Mouse (Mus musculus): ENCODE measurements around the gene Prickle1. TPM values are rescaled to one million over a fixed set of nuclear protein-coding genes. Genes with fewer than 3 reads are reported as not detected.

Gene Prickle1
- polyA plus RNA-seq, 1 experiment from 2014 or later: 42.0 TPM

GRCm38 (mm10) chr15:93570881-93571495 is 24.7 kb downstream of the Prickle1 start:
- ATAC-seq (ENCODE audit: insufficient number of reproducible peaks, low FRiP score, low TSS enrichment, low read depth): no peak
- Histone ChIP-seq H3K27me3 (no peaks in the 10 kb centered on the region), H3K9ac (no peak overlapping the region), H3K4me2 (no peak overlapping the region), H3K36me3 (0 out of 2 replicates have a peak, but pooled peaks cover 5% of the 10 kb centered on the region), H3K27ac (no peak overlapping the region), H3K4me1 (peaks cover 48% of the 10 kb centered on the region), H3K9me3 (no peaks in the 10 kb centered on the region), H3K4me3 (no peak overlapping the region)
- WGBS: 58% methylated on average over 11 of the region's 11 CpGs

GRCm38 (mm10) chr15:93568911-93569310 is 26.8 kb downstream of the Prickle1 start:
- WGBS: 17% methylated on average over 3 of the region's 3 CpGs
- H3K4me2 ChIP-seq: no peak overlapping the region
- no peak overlapping the region for H3K4me3 ChIP-seq
- no peaks in the 10 kb centered on the region for H3K27me3 ChIP-seq
- H3K36me3 ChIP-seq: no peaks in the 10 kb centered on the region; the same call in 1 of the 2 replicates
- H3K9me3 ChIP-seq: no peaks in the 10 kb centered on the region
- peak; percentile 69; the same call in 1 of the 2 replicates for ATAC-seq (ENCODE audit: insufficient number of reproducible peaks, low FRiP score, low TSS enrichment, low read depth)
- peak overlapping the region; percentile 71 for H3K27ac ChIP-seq
- peaks cover 43% of the 10 kb centered on the region for H3K4me1 ChIP-seq
- no peak overlapping the region for H3K9ac ChIP-seq

GRCm38 (mm10) chr15:93567546-93568307 is 28.0 kb downstream of the Prickle1 start:
- Histone ChIP-seq H3K9me3 (no peaks in the 10 kb centered on the region), H3K4me3 (no peak overlapping the region), H3K4me2 (no peak overlapping the region), H3K27ac (peak overlapping the region; percentile 59; the same call in 1 of the 2 replicates), H3K36me3 (no peaks in the 10 kb centered on the region; the same call in 1 of the 2 replicates), H3K4me1 (peaks cover 49% of the 10 kb centered on the region), H3K27me3 (no peaks in the 10 kb centered on the region), H3K9ac (no peak overlapping the region)
- WGBS: 26% methylated on average over 14 of the region's 14 CpGs
- ATAC-seq (ENCODE audit: insufficient number of reproducible peaks, low FRiP score, low TSS enrichment, low read depth): 0 out of 2 replicates have a peak, but pooled peaks have one; percentile 53

- Histone ChIP-seq H3K36me3 (peaks cover 10% of the 10 kb centered on the region; the same call in 1 of the 2 replicates), H3K4me2 (no peak overlapping the region), H3K4me3 (no peak overlapping the region), H3K27ac (no peak overlapping the region), H3K9ac (no peak overlapping the region), H3K9me3 (no peaks in the 10 kb centered on the region), H3K4me1 (peaks cover 43% of the 10 kb centered on the region), H3K27me3 (no peaks in the 10 kb centered on the region)
- ATAC-seq (ENCODE audit: insufficient number of reproducible peaks, low FRiP score, low TSS enrichment, low read depth): no peak
- WGBS: 52% methylated on average over 5 of the region's 5 CpGs
These were observed 32.2 kb downstream of the Prickle1 start for GRCm38 (mm10) chr15:93563491-93563890.

- Histone ChIP-seq H3K27me3 (no peaks in the 10 kb centered on the region), H3K27ac (no peak overlapping the region), H3K36me3 (peaks cover 12% of the 10 kb centered on the region; the same call in 1 of the 2 replicates), H3K4me3 (no peak overlapping the region), H3K4me1 (peaks cover 27% of the 10 kb centered on the region), H3K4me2 (no peak overlapping the region), H3K9ac (no peak overlapping the region), H3K9me3 (no peaks in the 10 kb centered on the region)
- ATAC-seq (ENCODE audit: insufficient number of reproducible peaks, low FRiP score, low TSS enrichment, low read depth): no peak
- 57% methylated on average over 6 of the region's 6 CpGs for WGBS
These were observed 34.2 kb downstream of the Prickle1 start for GRCm38 (mm10) chr15:93561540-93561939.

GRCm38 (mm10) chr15:93558421-93558820 is 37.3 kb downstream of the Prickle1 start:
- H3K27ac ChIP-seq: no peak overlapping the region

GRCm38 (mm10) chr15:93555719-93556118 is 40.0 kb downstream of the Prickle1 start:
- Histone ChIP-seq H3K36me3 (peaks cover 6% of the 10 kb centered on the region; the same call in 1 of the 2 replicates), H3K9me3 (no peaks in the 10 kb centered on the region), H3K4me3 (no peak overlapping the region), H3K4me1 (peaks cover 27% of the 10 kb centered on the region), H3K9ac (no peak overlapping the region), H3K27me3 (no peaks in the 10 kb centered on the region), H3K4me2 (no peak overlapping the region), H3K27ac (no peak overlapping the region)
- 59% methylated on average over 8 of the region's 8 CpGs for whole genome bisulfite sequencing
- ATAC-seq (ENCODE audit: insufficient number of reproducible peaks, low FRiP score, low TSS enrichment, low read depth): no peak

More at GRCm38 (mm10) chr15:93558421-93558820, 37.3 kb downstream of the Prickle1 start:
- no peak overlapping the region for H3K4me3 ChIP-seq
- H3K27me3 ChIP-seq: no peaks in the 10 kb centered on the region
- no peaks in the 10 kb centered on the region for H3K9me3 ChIP-seq
- peaks cover 12% of the 10 kb centered on the region; the same call in 1 of the 2 replicates for H3K36me3 ChIP-seq
- no peak for ATAC-seq (ENCODE audit: insufficient number of reproducible peaks, low FRiP score, low TSS enrichment, low read depth)
- no peak overlapping the region for H3K9ac ChIP-seq
- 83% methylated on average over 12 of the region's 12 CpGs for WGBS
- H3K4me1 ChIP-seq: peaks cover 22% of the 10 kb centered on the region
- no peak overlapping the region for H3K4me2 ChIP-seq

- H3K4me3 ChIP-seq: no peak overlapping the region
- no peaks in the 10 kb centered on the region for H3K9me3 ChIP-seq
- H3K36me3 ChIP-seq: peaks cover 6% of the 10 kb centered on the region; the same call in 1 of the 2 replicates
- ATAC-seq (ENCODE audit: insufficient number of reproducible peaks, low FRiP score, low TSS enrichment, low read depth): no peak
- H3K9ac ChIP-seq: no peak overlapping the region
- WGBS: 69% methylated on average over 12 of the region's 12 CpGs
- peaks cover 27% of the 10 kb centered on the region for H3K4me1 ChIP-seq
- no peak overlapping the region for H3K27ac ChIP-seq
- no peak overlapping the region for H3K4me2 ChIP-seq
- no peaks in the 10 kb centered on the region for H3K27me3 ChIP-seq
These were observed 41.4 kb downstream of the Prickle1 start for GRCm38 (mm10) chr15:93554203-93554851.

- H3K4me3 ChIP-seq: no peak overlapping the region
- 6% methylated on average over 9 of the region's 9 CpGs for WGBS
- 0 out of 2 replicates have a peak overlapping the region, but pooled peaks have one; percentile 54 for H3K27ac ChIP-seq
- H3K4me1 ChIP-seq: peaks cover 27% of the 10 kb centered on the region
- H3K9me3 ChIP-seq: no peaks in the 10 kb centered on the region
- no peaks in the 10 kb centered on the region for H3K27me3 ChIP-seq
- H3K36me3 ChIP-seq: no peaks in the 10 kb centered on the region
- H3K9ac ChIP-seq: no peak overlapping the region
- ATAC-seq (ENCODE audit: insufficient number of reproducible peaks, low FRiP score, low TSS enrichment, low read depth): no peak
- H3K4me2 ChIP-seq: peak overlapping the region; percentile 24; the same call in 1 of the 2 replicates
These were observed 43.5 kb downstream of the Prickle1 start for GRCm38 (mm10) chr15:93552169-93552568.

- Histone ChIP-seq H3K9me3 (no peaks in the 10 kb centered on the region), H3K27ac (no peak overlapping the region), H3K36me3 (no peaks in the 10 kb centered on the region), H3K4me2 (no peak overlapping the region), H3K4me3 (no peak overlapping the region), H3K27me3 (no peaks in the 10 kb centered on the region), H3K4me1 (peaks cover 19% of the 10 kb centered on the region), H3K9ac (no peak overlapping the region)
- WGBS: 55% methylated on average over 9 of the region's 9 CpGs
- no peak for ATAC-seq (ENCODE audit: insufficient number of reproducible peaks, low FRiP score, low TSS enrichment, low read depth)
These were observed 47.4 kb downstream of the Prickle1 start for GRCm38 (mm10) chr15:93548297-93548696.

- H3K4me1 ChIP-seq: peaks cover 33% of the 10 kb centered on the region
- no peak overlapping the region for H3K4me2 ChIP-seq
These were observed 56.3 kb downstream of the Prickle1 start for GRCm38 (mm10) chr15:93539415-93539814.

More at GRCm38 (mm10) chr15:93539415-93539814, 56.3 kb downstream of the Prickle1 start:
- H3K27me3 ChIP-seq: no peaks in the 10 kb centered on the region
- no peak for ATAC-seq (ENCODE audit: insufficient number of reproducible peaks, low FRiP score, low TSS enrichment, low read depth)
- 0 out of 2 replicates have a peak, but pooled peaks cover 2% of the 10 kb centered on the region for H3K36me3 ChIP-seq
- WGBS: 77% methylated on average over 3 of the region's 3 CpGs
- H3K9me3 ChIP-seq: no peaks in the 10 kb centered on the region
- no peak overlapping the region for H3K9ac ChIP-seq
- no peak overlapping the region for H3K27ac ChIP-seq
- H3K4me3 ChIP-seq: no peak overlapping the region
